Mouse (Mus musculus): ENCODE measurements around the gene Osgin1. TPM values are rescaled to one million over a fixed set of nuclear protein-coding genes. Genes with fewer than 3 reads are reported as not detected.
A peak's percentile ranks its signal among the peaks of the same experiment; 100 is the strongest.

Osgin1 gene
- polyA plus RNA-seq, 1 experiment from 2014 or later: 0.27 TPM

DNA sequence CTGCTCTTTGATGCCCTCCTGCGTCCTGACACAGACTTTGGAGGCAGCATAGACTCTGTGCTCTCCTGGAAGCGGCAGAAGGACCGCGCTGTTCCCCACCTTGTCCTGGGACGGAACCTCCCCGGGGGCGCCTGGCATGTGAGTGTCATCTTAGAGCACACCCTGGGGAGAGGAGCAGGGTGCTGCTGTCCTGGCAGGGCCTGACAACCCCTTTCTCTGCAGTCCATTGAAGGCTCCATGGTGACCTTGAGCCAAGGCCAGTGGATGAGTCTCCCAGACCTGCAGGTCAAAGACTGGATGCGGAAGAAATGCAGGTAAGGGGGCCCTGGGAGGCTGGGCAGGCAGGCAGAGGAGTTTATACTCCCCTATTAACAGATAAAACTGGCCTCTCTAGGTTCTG lies 9.0 kb downstream of the Osgin1 start:
- 91% methylated on average over 8 of the region's 8 CpGs for WGBS
- no peak for ATAC-seq (ENCODE audit: insufficient read depth, low FRiP score, low TSS enrichment)

DNA sequence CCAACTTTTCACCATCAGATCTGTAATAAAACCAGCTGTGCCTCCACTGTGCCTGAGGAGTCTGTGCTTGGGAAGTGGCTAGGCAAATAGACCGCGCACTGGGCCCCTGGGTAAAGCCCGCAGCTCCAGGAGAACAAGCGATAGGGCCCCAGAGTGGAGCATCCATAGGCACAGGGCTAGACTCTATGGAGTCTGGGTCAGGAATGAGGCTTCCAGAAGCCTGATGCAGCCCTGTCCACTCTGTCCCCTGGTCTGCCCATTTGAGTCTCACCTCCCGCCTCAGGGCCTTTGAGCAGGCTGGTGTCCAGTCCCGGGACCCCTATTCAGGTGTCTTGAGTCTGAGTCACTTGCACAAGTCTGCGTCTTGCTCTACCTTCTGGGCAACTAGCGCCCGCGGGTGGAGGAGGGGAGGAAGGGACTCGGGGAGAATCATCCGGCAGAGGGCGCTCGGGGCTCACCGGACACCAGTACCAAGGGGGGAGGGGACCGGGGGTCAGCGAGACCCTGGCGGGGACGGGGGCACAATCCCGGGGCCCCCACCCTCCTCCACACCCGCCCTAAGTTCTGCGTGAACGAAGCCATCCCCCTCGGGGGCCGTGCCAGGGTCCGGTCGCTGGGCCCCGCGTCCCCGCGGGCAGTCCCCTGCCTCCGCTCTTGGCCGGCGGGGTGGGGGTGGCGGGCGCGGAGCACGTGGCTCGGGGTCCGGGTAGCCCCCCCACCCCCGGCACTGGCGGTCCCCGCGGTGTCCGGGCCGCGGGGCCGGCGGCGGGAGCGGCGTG lies 12.5 kb downstream of the Osgin1 start, which contains the start of gene Necab2:
Gene Necab2 (plus strand): TSS at position 509 of the 779 bp plus-strand sequence.
- 4% methylated on average over 27 of the region's 52 CpGs for WGBS
- peaks cover 17% of the 10 kb centered on the region for H3K27me3 ChIP-seq (ENCODE audit: control insufficient read depth, insufficient read depth, low read length)
- peak; percentile 56; the same call in 1 of the 2 replicates for ATAC-seq (ENCODE audit: insufficient read depth, low FRiP score, low TSS enrichment)

More for the DNA sequence above, 9.0 kb downstream of the Osgin1 start:
- H3K36me3 ChIP-seq (ENCODE audit: control insufficient read depth, insufficient read depth, low read length): no peaks in the 10 kb centered on the region
- H3K9ac ChIP-seq (ENCODE audit: low read length): no peak overlapping the region
- H3K4me1 ChIP-seq (ENCODE audit: control insufficient read depth, insufficient read depth, low read length): 0 out of 2 replicates have a peak, but pooled peaks cover 2% of the 10 kb centered on the region
- H3K4me2 ChIP-seq (ENCODE audit: low read depth): no peak overlapping the region
- DNase-seq (ENCODE audit: low spot score): no peak
- H3K9me3 ChIP-seq (ENCODE audit: control insufficient read depth, low read length): no peaks in the 10 kb centered on the region
- H3K27me3 ChIP-seq (ENCODE audit: control insufficient read depth, insufficient read depth, low read length): peaks cover 7% of the 10 kb centered on the region
- H3K27ac ChIP-seq (ENCODE audit: low read depth, low read length): no peak overlapping the region
- no peak overlapping the region for H3K4me3 ChIP-seq (ENCODE audit: low read depth, low read length)

DNA sequence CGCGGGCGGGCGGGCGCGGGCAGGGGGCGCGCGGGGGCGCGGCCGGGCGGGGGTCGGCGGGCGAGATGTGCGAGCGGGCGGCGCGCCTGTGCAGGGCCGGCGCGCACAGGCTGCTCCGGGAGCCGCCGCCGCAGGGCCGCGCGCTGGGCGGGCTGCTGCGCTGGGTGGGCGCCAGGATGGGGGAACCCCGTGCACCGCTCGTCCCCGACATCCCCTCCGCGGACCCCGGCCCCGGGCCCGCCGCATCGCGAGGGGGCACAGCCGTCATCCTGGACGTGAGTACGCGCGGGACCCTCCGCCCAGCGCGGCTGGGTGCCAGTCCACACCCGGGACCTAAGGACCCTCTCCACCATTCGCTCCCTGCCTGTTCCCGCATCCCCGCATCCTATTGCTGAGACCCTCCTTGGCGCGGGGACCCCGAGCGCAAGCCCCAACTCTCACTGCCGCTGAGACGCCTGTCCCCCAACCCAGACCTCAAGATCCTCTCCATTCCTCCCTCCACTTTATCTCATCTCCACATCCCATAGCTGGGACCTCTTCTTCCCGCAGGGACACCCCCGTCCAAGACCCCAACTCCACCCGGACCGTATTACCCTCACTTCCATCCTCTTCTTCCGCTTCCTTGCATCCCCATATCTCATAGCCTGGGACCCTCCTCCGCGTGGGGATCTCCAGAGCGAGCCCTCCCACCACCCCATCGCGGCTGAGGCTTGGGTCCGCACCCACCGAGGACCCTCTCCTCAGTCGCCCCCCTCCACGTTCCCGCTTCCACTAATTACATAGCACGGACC lies 13.3 kb downstream of the Osgin1 start:
- WGBS: under 1% methylated on average over 41 of the region's 80 CpGs
- Histone ChIP-seq H3K4me3 (ENCODE audit: low read depth, low read length) (peak overlapping the region; percentile 59), H3K27ac (ENCODE audit: low read depth, low read length) (no peak overlapping the region), H3K4me1 (ENCODE audit: control insufficient read depth, insufficient read depth, low read length) (no peaks in the 10 kb centered on the region), H3K36me3 (ENCODE audit: control insufficient read depth, insufficient read depth, low read length) (no peaks in the 10 kb centered on the region), H3K9ac (ENCODE audit: low read length) (peak overlapping the region; percentile 63), H3K27me3 (ENCODE audit: control insufficient read depth, insufficient read depth, low read length) (peaks cover 17% of the 10 kb centered on the region), H3K9me3 (ENCODE audit: control insufficient read depth, low read length) (no peaks in the 10 kb centered on the region), H3K4me2 (ENCODE audit: low read depth) (peak overlapping the region; percentile 85)
- peak; percentile 52 for DNase-seq (ENCODE audit: low spot score)
- ATAC-seq (ENCODE audit: insufficient read depth, low FRiP score, low TSS enrichment): peak; percentile 70; the same call in 1 of the 2 replicates

More for the DNA sequence above, 12.5 kb downstream of the Osgin1 start, which contains the start of gene Necab2:
- Histone ChIP-seq H3K9ac (ENCODE audit: low read length) (peak within 1 kb of the TSS; percentile 63), H3K9me3 (ENCODE audit: control insufficient read depth, low read length) (no peaks in the 10 kb centered on the region), H3K4me1 (ENCODE audit: control insufficient read depth, insufficient read depth, low read length) (no peaks in the 10 kb centered on the region), H3K4me2 (ENCODE audit: low read depth) (peak within 1 kb of the TSS; percentile 85), H3K36me3 (ENCODE audit: control insufficient read depth, insufficient read depth, low read length) (no peaks in the 10 kb centered on the region), H3K4me3 (ENCODE audit: low read depth, low read length) (peak within 1 kb of the TSS; percentile 59), H3K27ac (ENCODE audit: low read depth, low read length) (no peak within 1 kb of the TSS)
- DNase-seq (ENCODE audit: low spot score): peak; percentile 91

DNA sequence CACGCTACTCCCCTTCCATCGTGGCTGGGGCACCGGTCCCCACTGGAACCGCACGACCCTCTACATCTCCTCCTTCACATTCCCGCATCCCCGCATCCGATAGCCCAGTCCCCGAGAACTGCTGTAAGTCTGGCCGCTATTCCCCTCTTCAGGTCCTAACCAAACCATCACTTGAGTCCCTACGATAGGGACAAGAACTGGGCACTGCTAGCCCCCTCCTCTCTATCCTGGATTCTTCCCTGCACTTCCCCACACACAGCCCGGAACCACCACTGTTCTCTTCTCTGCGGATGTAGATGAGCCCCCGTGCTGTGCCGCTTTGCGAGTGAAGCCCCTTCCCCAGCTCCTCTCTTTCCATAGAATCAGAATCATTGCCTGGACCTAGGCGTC lies 13.9 kb downstream of the Osgin1 start:
- Histone ChIP-seq H3K9ac (ENCODE audit: low read length) (peak overlapping the region; percentile 63), H3K9me3 (ENCODE audit: control insufficient read depth, low read length) (no peaks in the 10 kb centered on the region), H3K27me3 (ENCODE audit: control insufficient read depth, insufficient read depth, low read length) (peaks cover 17% of the 10 kb centered on the region), H3K4me3 (ENCODE audit: low read depth, low read length) (peak overlapping the region; percentile 59), H3K36me3 (ENCODE audit: control insufficient read depth, insufficient read depth, low read length) (no peaks in the 10 kb centered on the region), H3K4me2 (ENCODE audit: low read depth) (peak overlapping the region; percentile 85), H3K27ac (ENCODE audit: low read depth, low read length) (no peak overlapping the region), H3K4me1 (ENCODE audit: control insufficient read depth, insufficient read depth, low read length) (no peaks in the 10 kb centered on the region)
- under 1% methylated on average over 17 of the region's 17 CpGs for WGBS
- DNase-seq (ENCODE audit: low spot score) (no peak), ATAC-seq (ENCODE audit: insufficient read depth, low FRiP score, low TSS enrichment) (no peak)

DNA sequence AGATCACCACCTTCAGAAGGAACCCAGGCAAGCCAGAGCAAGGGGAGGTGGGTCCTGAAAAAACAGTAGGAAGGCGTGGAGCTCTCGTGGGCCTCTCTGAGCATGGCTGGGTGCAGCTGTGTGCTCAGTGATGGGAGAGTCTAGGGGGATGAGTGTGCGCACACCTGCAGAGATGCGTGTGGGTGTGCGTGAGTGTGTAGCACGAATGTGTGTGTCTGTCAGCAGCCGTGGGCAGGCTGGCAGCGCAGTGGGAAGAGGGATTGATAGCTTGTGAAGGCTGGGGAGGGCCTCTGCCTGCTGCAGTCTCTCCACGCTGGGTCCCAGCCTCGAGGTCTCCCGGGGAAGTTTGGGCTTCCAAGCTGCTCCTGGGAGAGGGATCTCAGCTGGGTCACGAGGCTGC lies 15.7 kb downstream of the Osgin1 start:
- ATAC-seq (ENCODE audit: insufficient read depth, low FRiP score, low TSS enrichment): no peak
- no peak overlapping the region for H3K9ac ChIP-seq (ENCODE audit: low read length)
- H3K4me2 ChIP-seq (ENCODE audit: low read depth): no peak overlapping the region
- H3K4me3 ChIP-seq (ENCODE audit: low read depth, low read length): no peak overlapping the region
- 82% methylated on average over 12 of the region's 12 CpGs for WGBS
- H3K36me3 ChIP-seq (ENCODE audit: control insufficient read depth, insufficient read depth, low read length): no peaks in the 10 kb centered on the region
- DNase-seq (ENCODE audit: low spot score): no peak
- no peaks in the 10 kb centered on the region for H3K4me1 ChIP-seq (ENCODE audit: control insufficient read depth, insufficient read depth, low read length)
- H3K27me3 ChIP-seq (ENCODE audit: control insufficient read depth, insufficient read depth, low read length): peaks cover 17% of the 10 kb centered on the region
- H3K27ac ChIP-seq (ENCODE audit: low read depth, low read length): no peak overlapping the region
- no peaks in the 10 kb centered on the region for H3K9me3 ChIP-seq (ENCODE audit: control insufficient read depth, low read length)

DNA sequence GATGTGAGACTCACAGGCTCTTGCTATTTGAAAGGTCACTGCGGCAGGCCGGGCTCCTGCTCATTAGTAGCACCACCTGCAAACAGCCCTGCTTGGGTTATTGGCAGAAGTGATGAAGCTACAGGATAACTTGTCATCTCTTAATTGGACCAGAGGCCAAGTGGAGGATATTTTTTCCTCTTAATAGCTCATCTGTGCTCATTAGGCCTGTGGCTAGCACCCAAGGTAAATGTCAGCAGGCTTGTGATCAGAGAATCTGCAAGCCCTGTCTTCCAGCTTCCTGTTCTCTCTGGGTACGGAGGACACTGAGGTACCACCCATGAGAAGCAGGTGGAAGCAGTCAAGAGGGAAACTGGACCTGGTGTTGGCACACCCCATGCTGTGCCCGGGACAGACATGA lies 17.2 kb downstream of the Osgin1 start:
- H3K9ac ChIP-seq (ENCODE audit: low read length): no peak overlapping the region
- no peak for ATAC-seq (ENCODE audit: insufficient read depth, low FRiP score, low TSS enrichment)
- H3K27me3 ChIP-seq (ENCODE audit: control insufficient read depth, insufficient read depth, low read length): peaks cover 17% of the 10 kb centered on the region
- no peaks in the 10 kb centered on the region for H3K9me3 ChIP-seq (ENCODE audit: control insufficient read depth, low read length)
- no peak overlapping the region for H3K27ac ChIP-seq (ENCODE audit: low read depth, low read length)
- H3K4me2 ChIP-seq (ENCODE audit: low read depth): no peak overlapping the region
- no peak overlapping the region for H3K4me3 ChIP-seq (ENCODE audit: low read depth, low read length)
- no peak for DNase-seq (ENCODE audit: low spot score)
- no peaks in the 10 kb centered on the region for H3K36me3 ChIP-seq (ENCODE audit: control insufficient read depth, insufficient read depth, low read length)
- H3K4me1 ChIP-seq (ENCODE audit: control insufficient read depth, insufficient read depth, low read length): no peaks in the 10 kb centered on the region
- whole genome bisulfite sequencing: 88% methylated on average over 4 of the region's 4 CpGs

DNA sequence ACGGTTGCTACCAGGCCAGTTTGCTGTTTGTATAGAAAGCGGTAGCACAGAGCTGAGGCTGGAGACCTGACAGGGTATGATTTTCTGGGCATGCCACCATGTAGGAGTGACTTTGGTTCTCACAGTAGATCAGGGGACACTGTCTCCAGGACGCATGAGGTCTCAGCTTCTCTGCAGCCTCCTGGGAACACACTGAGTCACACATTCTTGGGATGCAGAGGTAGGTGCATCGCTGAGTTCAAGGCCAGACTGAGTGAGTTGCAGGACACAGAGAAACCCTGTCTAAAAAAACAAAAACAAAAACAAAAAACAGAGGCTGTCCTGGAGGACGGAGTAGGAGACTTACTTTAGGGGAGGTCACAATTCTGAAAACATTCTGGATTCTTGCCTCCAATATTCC lies 19.0 kb downstream of the Osgin1 start:
- WGBS: 83% methylated on average over 5 of the region's 5 CpGs
- ATAC-seq (ENCODE audit: insufficient read depth, low FRiP score, low TSS enrichment) (no peak), DNase-seq (ENCODE audit: low spot score) (no peak)
- Histone ChIP-seq H3K4me2 (ENCODE audit: low read depth) (no peak overlapping the region), H3K36me3 (ENCODE audit: control insufficient read depth, insufficient read depth, low read length) (no peaks in the 10 kb centered on the region), H3K9ac (ENCODE audit: low read length) (no peak overlapping the region), H3K4me3 (ENCODE audit: low read depth, low read length) (no peak overlapping the region), H3K4me1 (ENCODE audit: control insufficient read depth, insufficient read depth, low read length) (no peaks in the 10 kb centered on the region), H3K9me3 (ENCODE audit: control insufficient read depth, low read length) (no peaks in the 10 kb centered on the region), H3K27ac (ENCODE audit: low read depth, low read length) (no peak overlapping the region), H3K27me3 (ENCODE audit: control insufficient read depth, insufficient read depth, low read length) (peaks cover 10% of the 10 kb centered on the region)

DNA sequence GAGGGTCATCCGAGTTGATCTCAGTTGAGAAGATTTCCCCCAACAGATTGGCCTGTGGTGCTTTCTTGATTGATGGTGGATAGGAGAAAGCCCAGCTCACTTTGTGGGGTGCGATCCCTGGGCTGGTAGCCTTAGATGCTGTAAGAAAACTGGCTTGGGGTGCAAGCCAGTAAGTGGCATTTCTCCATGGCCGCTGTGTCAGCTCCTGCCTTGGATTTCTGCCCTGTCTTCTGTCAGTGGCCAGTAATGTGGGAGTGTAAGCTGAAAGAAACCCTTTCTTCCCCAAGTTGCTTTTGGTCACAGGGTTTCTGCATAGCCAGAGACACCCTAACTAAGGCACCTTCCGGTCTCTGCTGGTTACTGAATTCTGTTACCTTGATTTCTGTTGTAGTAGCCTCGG lies 22.1 kb downstream of the Osgin1 start:
- no peak for ATAC-seq (ENCODE audit: insufficient read depth, low FRiP score, low TSS enrichment)
- Histone ChIP-seq H3K9ac (ENCODE audit: low read length) (no peak overlapping the region), H3K4me1 (ENCODE audit: control insufficient read depth, insufficient read depth, low read length) (no peaks in the 10 kb centered on the region), H3K27me3 (ENCODE audit: control insufficient read depth, insufficient read depth, low read length) (no peaks in the 10 kb centered on the region), H3K4me2 (ENCODE audit: low read depth) (no peak overlapping the region), H3K36me3 (ENCODE audit: control insufficient read depth, insufficient read depth, low read length) (no peaks in the 10 kb centered on the region), H3K9me3 (ENCODE audit: control insufficient read depth, low read length) (no peaks in the 10 kb centered on the region), H3K4me3 (ENCODE audit: low read depth, low read length) (no peak overlapping the region), H3K27ac (ENCODE audit: low read depth, low read length) (no peak overlapping the region)
- DNase-seq (ENCODE audit: low spot score): no peak
- 90% methylated on average over 5 of the region's 5 CpGs for WGBS

Measured in neural tube, embryonic 11.5 days (tissue).